Mouse (Mus musculus) embryo, embryonic 10 days (tissue): ENCODE measurements at regions not wholly inside any gene's neighbourhood (a gene's known extent, or its start where the extent isn't known, plus 50 kb on each side); places are given as distances from the start of the nearest gene placed in this dataset.

Source experiments
- DNase-seq: peaks from one replicate; pipeline ENCODE4 v3.0.0-alpha.2; 2015; ENCODE audit warnings: low spot score

DNA sequence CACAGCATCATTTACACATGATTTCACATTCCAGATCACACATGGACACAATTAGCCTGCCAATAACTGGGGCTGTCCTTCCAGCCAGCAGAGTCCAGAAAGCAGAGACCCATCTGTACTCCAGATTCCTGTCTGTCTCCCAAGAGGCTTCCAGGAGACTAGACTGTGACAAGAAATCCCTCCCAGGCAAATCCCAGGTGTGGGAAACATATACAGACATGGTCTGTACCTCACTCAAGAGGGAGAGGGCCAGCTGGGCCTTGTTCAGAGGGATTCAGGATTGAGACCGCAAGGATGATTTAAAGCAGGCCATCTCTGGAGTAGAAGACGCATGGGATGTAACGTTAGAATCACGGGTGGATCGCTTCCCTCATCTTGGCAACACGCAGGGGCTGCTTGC, 182.7 kb upstream of the Prr30 start:
- DNase-seq, result peak; percentile 47

- no peak for DNase-seq
Observed at GRCm38 (mm10) chr14:101381943-101382342, 181.8 kb upstream of the Prr30 start.

DNA sequence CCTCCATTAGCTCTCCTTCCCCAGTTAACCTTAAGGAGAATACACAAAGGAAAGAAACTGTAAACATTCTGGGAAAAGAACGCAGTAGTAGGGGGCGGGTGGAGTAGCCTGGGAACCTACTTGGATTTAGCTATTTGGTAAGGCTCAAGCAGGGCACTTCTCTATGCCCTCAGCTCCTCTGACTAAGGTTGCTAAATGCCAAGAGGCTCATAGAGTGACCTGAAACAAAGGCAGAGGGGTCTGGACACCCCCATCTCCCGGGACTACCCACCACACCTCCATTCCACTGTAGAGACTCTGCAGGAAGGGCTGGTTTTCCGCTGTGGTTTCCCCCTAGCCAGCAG, 179.5 kb upstream of the Prr30 start:
- no peak for DNase-seq

- DNase-seq, result peak; percentile 88
Observed at GRCm38 (mm10) chr14:101378965-101379662, 179.0 kb upstream of the Prr30 start.

DNA sequence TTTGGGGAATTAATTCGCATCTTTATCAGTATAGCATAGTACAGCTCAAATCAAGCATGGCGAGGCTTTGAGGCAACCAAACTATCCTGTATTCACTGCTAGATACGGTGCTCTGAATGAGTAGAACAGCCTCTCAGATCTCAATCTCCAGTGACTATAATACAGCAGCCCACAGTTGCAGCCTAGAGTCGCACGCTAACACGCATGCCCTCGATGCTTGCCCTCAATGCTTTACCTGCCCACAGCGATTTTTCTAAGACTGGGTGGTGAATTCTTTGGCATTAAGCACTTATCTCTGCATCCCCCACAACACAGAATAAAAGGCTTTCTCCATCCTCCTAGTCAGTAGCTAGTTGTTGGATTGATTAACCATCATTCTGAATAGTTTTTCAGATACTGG, 178.4 kb upstream of the Prr30 start:
- DNase-seq, result no peak

GRCm38 (mm10) chr14:101376690-101377089, 176.6 kb upstream of the Prr30 start:
- no peak for DNase-seq

DNA sequence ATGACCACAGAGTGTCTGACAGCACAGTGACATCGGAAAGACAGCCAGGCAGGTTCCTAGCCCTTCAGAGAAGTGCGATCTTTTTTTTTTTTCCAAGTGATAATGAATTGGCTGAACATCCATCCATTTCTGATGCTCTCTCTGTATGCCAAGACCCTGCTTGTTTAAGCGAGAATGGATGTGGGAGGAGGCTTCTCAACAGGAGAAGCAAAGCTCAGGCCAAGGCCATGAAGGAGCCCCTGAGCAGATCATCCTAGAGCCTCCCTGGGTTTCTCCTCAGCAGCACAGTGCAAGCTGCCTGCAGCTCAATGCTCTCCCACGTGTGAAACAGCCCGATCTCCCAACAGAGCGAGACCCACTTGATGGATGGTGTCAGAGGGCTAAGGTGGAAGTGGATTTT, 175.7 kb upstream of the Prr30 start:
- DNase-seq, result peak; percentile 29

- no peak for DNase-seq
Observed at GRCm38 (mm10) chr14:101373864-101374263, 173.7 kb upstream of the Prr30 start.

GRCm38 (mm10) chr14:101359860-101360259, 159.7 kb upstream of the Prr30 start:
- DNase-seq, result no peak

- DNase-seq, result peak; percentile 17
Observed at GRCm38 (mm10) chr14:101353009-101353378, 152.9 kb upstream of the Prr30 start.

DNA sequence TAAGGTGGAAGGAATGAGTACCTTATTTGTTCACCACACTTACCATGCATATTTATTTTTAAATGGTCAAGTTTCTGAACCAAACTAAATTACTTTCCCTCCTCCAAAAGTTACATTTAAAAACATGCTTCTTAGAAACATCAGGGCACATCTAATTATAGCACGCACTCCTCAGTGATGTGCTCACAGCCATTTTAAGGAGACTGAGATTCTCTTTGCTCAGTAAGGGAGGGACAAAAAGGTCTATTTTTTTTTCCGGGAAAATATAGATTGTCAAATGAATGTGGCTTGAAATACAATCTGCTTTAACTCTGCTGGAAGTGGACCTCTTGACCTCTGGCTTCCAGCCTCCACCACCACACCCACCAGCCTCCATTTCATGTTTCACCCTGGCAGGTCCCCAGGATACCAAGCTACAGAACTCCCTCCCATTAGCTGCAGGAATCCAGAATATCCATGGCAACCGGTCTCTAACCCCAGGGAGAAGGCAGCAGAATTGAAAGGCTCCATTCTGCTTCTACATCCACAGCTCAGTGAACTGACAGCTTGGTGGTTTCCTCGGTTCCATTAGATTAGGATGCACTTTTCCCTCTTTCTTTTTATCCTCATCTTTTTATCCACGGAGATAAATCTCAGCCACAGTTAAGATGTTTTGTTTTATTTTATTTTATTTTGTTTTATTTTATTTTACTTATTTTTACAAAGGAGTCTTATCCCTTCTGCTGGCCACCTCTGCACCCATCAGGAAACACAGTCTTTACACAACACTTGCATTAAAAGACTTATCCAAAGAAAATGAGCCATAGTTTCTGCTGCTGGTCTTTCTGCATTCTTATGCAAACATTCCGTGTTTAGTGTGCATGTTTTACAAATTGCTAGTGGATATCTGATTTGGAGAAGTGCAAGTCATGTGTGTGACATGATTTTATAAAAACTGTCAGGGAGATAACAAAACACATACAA, 152.2 kb upstream of the Prr30 start:
- DNase-seq, result peak; percentile 90

DNA sequence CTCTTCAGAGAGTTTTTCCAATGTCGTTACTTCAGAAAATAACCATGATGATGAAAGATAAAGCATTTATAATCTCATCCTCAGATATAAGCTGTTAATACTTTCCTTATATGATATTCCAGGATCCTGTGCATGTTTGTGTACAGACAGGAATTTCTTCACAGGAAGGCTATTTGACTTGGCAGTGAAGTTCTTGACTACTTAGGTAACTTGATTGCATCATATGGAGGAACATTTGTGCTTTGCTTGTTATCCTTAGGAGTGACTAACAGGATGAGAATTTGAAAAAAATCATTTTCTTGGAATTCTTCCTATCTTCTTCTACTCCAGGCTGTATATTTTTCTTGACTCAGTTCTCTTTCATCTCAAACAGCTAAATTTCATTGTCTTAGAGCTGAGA, 140.2 kb upstream of the Prr30 start:
- no peak for DNase-seq

DNA sequence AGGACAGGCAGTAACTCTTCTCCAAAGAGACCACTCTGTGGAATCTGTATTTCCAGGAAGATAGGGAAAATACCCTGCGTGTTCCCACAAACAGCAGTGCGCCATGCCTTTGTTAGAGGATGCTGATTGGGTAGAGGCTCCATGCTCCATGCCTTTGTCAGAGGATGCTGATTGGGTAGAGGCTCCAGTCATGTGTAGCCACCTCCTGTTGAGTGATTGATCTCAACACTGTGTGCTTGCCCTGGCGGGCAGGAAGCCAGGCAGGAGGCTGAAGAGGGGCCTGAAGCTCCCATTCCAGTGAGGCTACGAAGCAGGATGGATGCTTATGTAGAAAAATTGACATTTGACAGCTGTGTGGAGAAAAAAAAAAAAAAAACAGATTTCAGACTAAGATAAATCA, 131.9 kb upstream of the Prr30 start:
- DNase-seq, result peak; percentile 46

DNA sequence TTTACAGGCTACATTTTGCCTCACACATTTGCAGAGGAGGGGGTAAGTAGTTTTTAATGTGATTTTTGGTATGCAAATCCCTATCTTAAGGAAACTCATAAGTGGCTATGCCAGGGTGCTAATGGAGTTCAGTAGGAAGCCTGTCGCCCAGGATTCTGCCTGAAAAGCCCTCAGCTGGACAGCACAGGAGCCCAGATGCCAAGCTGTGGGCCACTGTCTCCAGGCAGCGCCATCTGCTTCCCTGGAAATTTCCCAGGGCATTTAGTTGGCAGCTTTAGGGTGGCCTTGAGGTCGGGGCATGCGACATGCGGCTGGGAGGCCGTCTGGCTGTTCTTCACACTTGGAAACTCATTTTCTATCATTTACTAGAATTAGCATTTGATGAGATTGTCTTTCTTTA, 127.3 kb upstream of the Prr30 start:
- no peak for DNase-seq

DNA sequence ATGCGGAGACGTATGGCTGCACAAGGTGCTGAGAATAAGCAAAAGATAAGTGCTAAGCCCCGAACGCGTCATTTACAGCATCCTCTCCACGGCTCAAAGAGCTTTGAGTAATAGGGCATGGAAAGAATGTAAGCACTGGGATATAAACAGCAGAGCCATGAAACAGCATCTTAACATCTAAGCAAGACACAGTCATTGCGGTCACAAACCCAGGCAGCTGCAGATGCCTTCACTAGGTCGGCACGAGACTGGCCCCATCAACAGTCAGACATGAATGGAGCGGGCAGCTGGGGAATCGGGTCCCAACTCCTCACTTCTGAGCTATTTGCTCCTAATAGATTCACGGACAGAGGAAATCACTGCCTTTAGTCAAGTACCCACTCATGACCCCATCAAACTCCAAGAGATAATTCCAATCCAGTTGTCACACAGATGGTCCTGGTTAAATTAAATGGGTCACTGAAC, 126.4 kb upstream of the Prr30 start:
- DNase-seq, result peak; percentile 40

- no peak for DNase-seq
Observed at GRCm38 (mm10) chr14:101323361-101323760, 123.2 kb upstream of the Prr30 start.

- no peak for DNase-seq
Observed at GRCm38 (mm10) chr14:101307920-101308319, 107.8 kb upstream of the Prr30 start.

DNA sequence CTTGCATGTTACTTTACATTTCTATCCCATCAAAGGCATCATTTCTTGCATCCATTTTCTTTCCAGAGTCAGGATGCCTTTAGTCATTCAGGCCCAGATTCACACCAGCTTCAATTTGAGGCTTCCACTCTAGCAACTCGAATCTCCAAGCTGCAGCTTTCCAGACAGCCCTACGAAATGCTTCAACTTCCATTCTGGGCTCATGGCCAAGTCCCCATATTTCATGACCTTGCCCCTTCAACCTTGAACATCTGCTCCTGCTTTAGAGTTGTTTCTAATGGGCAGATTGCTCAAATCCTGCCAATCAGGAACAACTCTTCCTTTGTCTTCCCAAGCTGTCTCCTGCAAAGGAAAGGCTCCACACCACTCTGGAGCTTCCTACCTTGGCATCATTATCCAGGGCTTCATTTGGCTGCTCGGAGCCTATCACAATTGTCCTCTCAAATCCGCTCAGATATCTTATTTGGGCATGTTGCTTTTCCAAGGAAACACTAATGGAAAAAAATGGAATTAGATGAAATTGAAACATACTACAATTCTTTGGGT, 104.4 kb upstream of the Prr30 start:
- DNase-seq, result no peak

- no peak for DNase-seq
Observed at GRCm38 (mm10) chr14:101297841-101298240, 97.7 kb upstream of the Prr30 start.

DNA sequence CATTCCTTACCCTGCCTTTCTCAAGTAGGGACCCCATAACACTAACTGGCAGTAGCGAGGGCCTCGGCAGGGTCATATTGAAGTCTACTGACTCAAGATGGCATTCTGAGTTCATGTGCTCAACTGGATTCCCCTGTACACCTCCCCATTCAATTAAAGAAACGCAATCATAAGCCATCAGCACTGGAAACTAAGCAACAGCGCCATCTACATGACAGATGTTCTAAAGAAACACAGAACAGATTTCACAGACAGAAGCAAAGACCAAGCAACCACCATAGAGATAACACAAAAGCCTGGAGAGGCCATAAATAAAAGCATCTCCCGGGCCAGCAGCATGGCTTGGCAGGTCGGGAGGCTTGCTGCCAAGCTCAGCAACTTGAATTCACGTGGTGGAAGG, 94.6 kb upstream of the Prr30 start:
- DNase-seq, result peak; percentile 80

- DNase-seq, result no peak
Observed at GRCm38 (mm10) chr14:101287755-101288154, 87.6 kb upstream of the Prr30 start.

- peak; percentile 18 for DNase-seq
Observed at GRCm38 (mm10) chr14:101269048-101269789, 69.1 kb upstream of the Prr30 start.
